Mouse (Mus musculus) cerebellum, adult 2 months (tissue): ENCODE results near the gene Dnah17.

Source experiments
- CTCF ChIP-seq: fragments of 200-500 bp; IDR thresholded peaks from 2 replicates; pipeline ENCODE4 v1.5.1; 2011; ENCODE audit warnings: low read depth, mild to moderate bottlenecking, control low read depth, low read length, moderate library complexity, borderline replicate concordance; ENCODE audit not compliant: insufficient read depth
- POLR2A ChIP-seq: fragments of 200-500 bp; IDR thresholded peaks from 2 replicates; pipeline ENCODE4 v1.6.1; 2011; ENCODE audit warnings: low read length, control low read depth, borderline replicate concordance; ENCODE audit not compliant: insufficient read depth

DNA sequence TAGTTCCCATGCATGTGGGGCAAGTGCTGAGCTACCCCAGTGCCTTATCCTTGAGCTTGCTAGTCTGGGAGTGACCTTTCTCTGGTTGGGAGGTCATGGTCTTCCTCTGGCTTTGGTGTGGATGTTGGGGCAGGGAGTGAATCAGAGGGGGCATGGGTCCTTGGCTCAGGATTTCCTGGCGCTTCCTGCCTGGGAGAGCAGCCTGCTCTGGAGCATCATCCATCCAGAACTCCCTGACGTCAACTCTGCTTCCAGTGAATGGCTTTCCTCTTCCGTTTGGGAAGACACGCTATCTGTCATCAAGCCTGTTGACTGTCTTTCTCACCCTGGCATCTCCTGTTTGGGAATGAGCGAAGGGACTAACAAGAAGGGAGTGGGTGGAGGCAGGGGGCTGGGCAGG lies 148.0 kb downstream of the Dnah17 start:
- TF ChIP-seq CTCF (no peak), POLR2A (no peak)
